Mouse (Mus musculus) hindbrain, embryonic 14.5 days (tissue): Measurements from ENCODE around the gene 1110002E22Rik. TPM values are rescaled to one million over a fixed set of nuclear protein-coding genes. Genes with fewer than 3 reads are reported as not detected.

Source experiments
- ATAC-seq: fragments of 200-750 bp; cut with Nextera tagmentation; 2 replicates; pipeline ENCODE4 v1.8.0; 2017; ENCODE audit warnings: moderate number of reproducible peaks, mild to moderate bottlenecking, moderate TSS enrichment, moderate library complexity; ENCODE audit not compliant: low FRiP score
- DNase-seq: peaks from one replicate; pipeline ENCODE4 v3.0.0-alpha.2; 2015; ENCODE audit warnings: low spot score
- H3K27ac ChIP-seq: fragments of 300-500 bp; sonication (generic); 2 replicates; pipeline ENCODE4 v1.5.1; 2014; ENCODE audit warnings: mild to moderate bottlenecking, moderate library complexity
- H3K27me3 ChIP-seq: fragments of 300-500 bp; sonication (generic); 2 replicates; pipeline ENCODE4 v1.6.1; 2014; ENCODE audit warnings: mild to moderate bottlenecking, low read length, mixed read lengths; ENCODE audit not compliant: control insufficient read depth, insufficient read depth
- H3K36me3 ChIP-seq: fragments of 300-500 bp; sonication (generic); replicated peaks from 2 replicates; pipeline ENCODE4 v1.6.1; 2014; ENCODE audit not compliant: control insufficient read depth, insufficient read depth
- H3K4me1 ChIP-seq: fragments of 300-500 bp; sonication (generic); replicated peaks from 2 replicates; pipeline ENCODE4 v1.6.1; 2014; ENCODE audit warnings: antibody characterized with exemption, low read length, mixed read lengths; ENCODE audit not compliant: control insufficient read depth, insufficient read depth
- H3K4me2 ChIP-seq: fragments of 300-500 bp; sonication (generic); replicated peaks from 2 replicates; pipeline ENCODE4 v1.6.1; 2014; ENCODE audit warnings: mild to moderate bottlenecking, moderate library complexity
- H3K4me3 ChIP-seq: fragments of 300-500 bp; sonication (generic); replicated peaks from 2 replicates; pipeline ENCODE4 v1.5.1; 2014; ENCODE audit warnings: mild to moderate bottlenecking, low read length
- H3K9ac ChIP-seq: fragments of 300-500 bp; sonication (generic); 2 replicates; pipeline ENCODE4 v1.6.1; 2014
- H3K9me3 ChIP-seq: fragments of 300-500 bp; sonication (generic); 2 replicates; pipeline ENCODE4 v1.6.1; 2016; ENCODE audit warnings: low read length; ENCODE audit not compliant: control insufficient read depth
- WGBS: fragments of 180-500 bp; shearing (Covaris S2); extraction: QIAGEN DNeasy Blood & Tissue Kit; methylation state at CpG from one replicate; pipeline ENCODE4 v1.1.7; 2014; 5-methylcytosine and 5-hydroxymethylcytosine counted together
- polyA plus RNA-seq: library from polyadenylated mRNA; unstranded; fragments of >200 nt; fragmentation: Nextera tagmentation; extraction: Ambion mirVana; gene quantifications from 2 replicates; pipeline ENCODE4 v1.2.1, GENCODE M21; 2014

The 1110002E22Rik gene
- polyA plus RNA-seq, 1 experiment from 2014 or later, result 0.07 TPM

DNA sequence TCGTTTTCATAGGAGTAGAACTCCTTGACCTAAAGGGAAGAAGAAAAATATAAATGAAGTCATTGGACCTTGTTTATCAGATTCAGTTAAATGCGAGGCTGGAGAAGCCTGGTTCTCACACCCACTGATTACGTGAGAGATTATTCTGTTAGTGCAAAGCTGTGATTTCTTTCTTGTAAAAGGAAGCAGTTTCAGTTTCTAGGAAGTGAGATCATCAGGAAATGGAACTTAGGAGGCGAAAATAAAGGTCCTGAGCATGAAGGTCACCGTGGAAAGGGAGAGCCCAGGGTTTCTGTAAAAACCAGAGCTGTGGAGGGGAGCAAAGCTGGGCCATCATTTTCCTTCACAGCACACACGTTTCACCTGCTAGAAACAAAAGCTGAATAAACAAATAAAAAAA lies 53.5 kb downstream of the 1110002E22Rik start:
- Histone ChIP-seq H3K9me3 (no peaks in the 10 kb centered on the region), H3K36me3 (no peaks in the 10 kb centered on the region), H3K9ac (no peak overlapping the region), H3K27me3 (no peaks in the 10 kb centered on the region), H3K4me2 (no peak overlapping the region), H3K4me1 (no peaks in the 10 kb centered on the region), H3K27ac (no peak overlapping the region), H3K4me3 (no peak overlapping the region)
- ATAC-seq (no peak), DNase-seq (no peak)
- 80% methylated on average over 6 of the region's 6 CpGs for WGBS

GRCm38 (mm10) chr3:138118831-138119230 lies 54.0 kb downstream of the 1110002E22Rik start:
- Histone ChIP-seq H3K36me3 (no peaks in the 10 kb centered on the region), H3K9ac (no peak overlapping the region), H3K4me1 (no peaks in the 10 kb centered on the region), H3K4me3 (no peak overlapping the region), H3K27ac (no peak overlapping the region), H3K4me2 (no peak overlapping the region), H3K27me3 (no peaks in the 10 kb centered on the region), H3K9me3 (no peaks in the 10 kb centered on the region)
- no peak for DNase-seq
- 79% methylated on average over 14 of the region's 14 CpGs for WGBS
- no peak for ATAC-seq

- Histone ChIP-seq H3K9me3 (no peaks in the 10 kb centered on the region), H3K27me3 (no peaks in the 10 kb centered on the region), H3K9ac (no peak overlapping the region), H3K4me2 (no peak overlapping the region), H3K27ac (no peak overlapping the region), H3K4me3 (no peak overlapping the region), H3K4me1 (no peaks in the 10 kb centered on the region), H3K36me3 (no peaks in the 10 kb centered on the region)
- WGBS, result 91% methylated on average over 16 of the region's 16 CpGs
- DNase-seq, result no peak
- no peak for ATAC-seq
Observed at GRCm38 (mm10) chr3:138119444-138120105, 54.7 kb downstream of the 1110002E22Rik start.

DNA sequence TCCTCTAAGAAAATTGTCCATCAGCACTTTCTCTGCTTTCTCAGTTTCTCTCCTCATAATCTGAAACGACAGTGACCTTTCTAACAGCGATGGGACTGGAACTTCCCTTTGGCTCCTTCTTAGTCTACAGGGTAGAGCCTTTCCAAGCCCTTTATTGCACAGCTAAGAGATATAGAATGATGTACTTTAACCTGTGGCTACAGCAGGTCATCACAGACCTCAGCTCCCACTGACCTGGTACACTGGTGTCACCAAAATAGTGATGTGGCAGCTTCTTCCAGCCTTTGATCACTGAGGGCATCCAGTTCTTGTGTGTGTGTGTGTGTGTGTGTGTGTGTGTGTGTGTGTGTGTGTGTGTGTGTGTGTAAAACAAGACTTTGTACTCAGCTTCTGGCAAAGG lies 56.6 kb downstream of the 1110002E22Rik start:
- H3K27ac ChIP-seq, result no peak overlapping the region
- H3K9ac ChIP-seq, result no peak overlapping the region
- no peaks in the 10 kb centered on the region for H3K4me1 ChIP-seq
- DNase-seq (no peak), ATAC-seq (no peak)
- no peak overlapping the region for H3K4me3 ChIP-seq
- H3K36me3 ChIP-seq, result no peaks in the 10 kb centered on the region
- 91% methylated on average over 2 of the region's 2 CpGs for WGBS
- no peak overlapping the region for H3K4me2 ChIP-seq
- H3K27me3 ChIP-seq, result no peaks in the 10 kb centered on the region
- H3K9me3 ChIP-seq, result no peaks in the 10 kb centered on the region

- Histone ChIP-seq H3K9me3 (no peaks in the 10 kb centered on the region), H3K4me3 (no peak overlapping the region), H3K9ac (no peak overlapping the region), H3K27me3 (no peaks in the 10 kb centered on the region), H3K27ac (no peak overlapping the region), H3K4me1 (no peaks in the 10 kb centered on the region), H3K36me3 (no peaks in the 10 kb centered on the region), H3K4me2 (no peak overlapping the region)
- 93% methylated on average over 10 of the region's 10 CpGs for WGBS
- ATAC-seq (no peak), DNase-seq (no peak)
Observed at GRCm38 (mm10) chr3:138123842-138124241, 59.0 kb downstream of the 1110002E22Rik start.

DNA sequence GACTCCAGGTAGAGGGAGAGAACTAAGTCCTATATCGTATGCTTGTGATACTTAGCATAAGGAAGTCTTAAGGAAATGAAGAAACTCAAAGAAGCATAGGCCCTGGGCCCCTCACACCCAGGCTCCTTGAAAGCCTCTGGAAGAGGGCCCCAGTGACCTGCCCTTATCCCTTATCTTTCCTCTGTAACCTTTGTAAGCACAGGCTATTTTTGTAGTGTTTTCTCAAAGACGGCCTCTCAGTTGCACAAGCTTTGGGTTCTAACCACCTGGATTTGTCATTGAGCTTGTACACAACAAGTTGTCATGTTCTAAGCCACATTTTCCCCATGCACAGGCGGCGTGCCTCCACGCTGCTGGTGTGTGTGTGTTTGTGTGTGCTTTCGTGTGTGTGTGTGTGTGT lies 64.3 kb downstream of the 1110002E22Rik start:
- no peaks in the 10 kb centered on the region for H3K36me3 ChIP-seq
- no peak for DNase-seq
- WGBS, result 97% methylated on average over 6 of the region's 6 CpGs
- H3K9me3 ChIP-seq, result no peaks in the 10 kb centered on the region
- H3K4me3 ChIP-seq, result no peak overlapping the region
- no peaks in the 10 kb centered on the region for H3K27me3 ChIP-seq
- no peak for ATAC-seq
- H3K4me2 ChIP-seq, result no peak overlapping the region
- H3K27ac ChIP-seq, result no peak overlapping the region
- H3K4me1 ChIP-seq, result no peaks in the 10 kb centered on the region
- no peak overlapping the region for H3K9ac ChIP-seq

DNA sequence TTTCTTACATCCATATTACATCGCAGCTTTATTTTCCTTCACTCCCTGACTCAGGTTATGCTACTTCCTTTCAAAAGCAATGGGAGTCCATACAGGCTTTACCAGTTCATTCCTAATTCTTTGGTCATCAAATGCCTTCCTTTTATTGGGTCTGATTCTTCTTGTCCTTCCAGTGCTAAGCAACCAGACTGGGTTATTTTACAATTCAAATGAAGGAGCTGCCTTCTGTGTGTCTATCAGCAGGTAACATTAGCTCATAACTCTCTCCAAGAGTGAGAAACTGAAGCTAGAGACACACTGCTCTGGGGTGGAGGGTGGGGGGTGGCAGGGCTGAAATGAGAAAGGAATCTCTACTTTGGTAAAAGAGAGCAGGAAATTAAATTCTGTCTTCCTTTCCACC lies 65.8 kb downstream of the 1110002E22Rik start:
- Histone ChIP-seq H3K9me3 (no peaks in the 10 kb centered on the region), H3K9ac (no peak overlapping the region), H3K4me3 (no peak overlapping the region), H3K4me2 (no peak overlapping the region), H3K4me1 (no peaks in the 10 kb centered on the region), H3K27ac (no peak overlapping the region), H3K36me3 (no peaks in the 10 kb centered on the region), H3K27me3 (no peaks in the 10 kb centered on the region)
- DNase-seq (no peak), ATAC-seq (no peak)
- 41% methylated on average over 1 of the region's 1 CpGs for WGBS

Other genes with a start within 250 kb of the 1110002E22Rik start
- gene H2afz, start 200.6 kb upstream of the 1110002E22Rik start, polyA plus RNA-seq, result 748 TPM in 2 replicates
- 19.1 and 19.8 TPM in 2 replicates for gene Dnajb14, start 197.4 kb upstream of the 1110002E22Rik start, polyA plus RNA-seq
- 128 and 131 TPM in 2 replicates for gene Lamtor3, start 146.5 kb upstream of the 1110002E22Rik start, polyA plus RNA-seq
- 2.8 and 3.0 TPM in 2 replicates for gene Dapp1, start 83.5 kb upstream of the 1110002E22Rik start, polyA plus RNA-seq
- 0.29 TPM in 1 of 2 replicates, not detected in the other for gene Gm5105, start 2.3 kb downstream of the 1110002E22Rik start, polyA plus RNA-seq
- gene Trmt10a, start 78.4 kb downstream of the 1110002E22Rik start, polyA plus RNA-seq, result 7.7 and 9.5 TPM in 2 replicates
- 7.6 and 8.4 TPM in 2 replicates for gene Mttp, start 79.9 kb downstream of the 1110002E22Rik start, polyA plus RNA-seq
- gene 4930579F01Rik, start 128.8 kb downstream of the 1110002E22Rik start, polyA plus RNA-seq, result not detected in 2 replicates
- gene Adh7, start 152.7 kb downstream of the 1110002E22Rik start, polyA plus RNA-seq, result 0.41 and 1.6 TPM in 2 replicates
- 1.3 and 1.6 TPM in 2 replicates for gene Adh1, start 195.9 kb downstream of the 1110002E22Rik start, polyA plus RNA-seq
- gene Adh6a, start 248.2 kb downstream of the 1110002E22Rik start, polyA plus RNA-seq, result not detected in 2 replicates